Mouse (Mus musculus) right cerebral cortex, adult 2 months (tissue): ENCODE data around the gene Prl4a1.
"Not testable (repeated sequence)": the region's sequence is repeated elsewhere in the genome, so short reads cannot be mapped to it uniquely, and the experiment has no call there.

Source experiments
- DNase-seq, 2 experiments: peaks; one replicate each; pipeline ENCODE4 v3.0.0; 2021 to 2022; ENCODE audit warnings: low spot score in 2 of 2

Gene Prl4a1

GRCm38 (mm10) chr13:28015912-28016311, at the start of gene Prl4a1:
Gene Prl4a1 (plus strand): TSS chr13:28016212.
- no peak for DNase-seq

- no peak for DNase-seq
Measured at GRCm38 (mm10) chr13:27972931-27973330, 43.1 kb upstream of the Prl4a1 start.

GRCm38 (mm10) chr13:27974281-27974680, 41.7 kb upstream of the Prl4a1 start:
- DNase-seq: not testable (repeated sequence)

GRCm38 (mm10) chr13:27977646-27978045, 38.4 kb upstream of the Prl4a1 start:
- no peak for DNase-seq

GRCm38 (mm10) chr13:27996557-27996956, 19.5 kb upstream of the Prl4a1 start:
- not testable (repeated sequence) for DNase-seq

GRCm38 (mm10) chr13:28029330-28029729, 13.3 kb downstream of the Prl4a1 start:
- no peak for DNase-seq

GRCm38 (mm10) chr13:28069315-28069714, 53.3 kb downstream of the Prl4a1 start:
- DNase-seq: no peak
